Mouse (Mus musculus) bone marrow macrophage, adult 2 months (primary cell): ENCODE results near the gene Iqck.

ENCODE experiments used
- CTCF ChIP-seq: IDR thresholded peaks from 2 replicates; pipeline ENCODE4 v1.5.1; 2012; ENCODE audit warnings: low read depth, mild to moderate bottlenecking, low read length, moderate library complexity
- POLR2A ChIP-seq: IDR thresholded peaks from 2 replicates; pipeline ENCODE4 v1.6.1; 2012; ENCODE audit warnings: mild to moderate bottlenecking, low read depth, low read length, borderline replicate concordance

DNA sequence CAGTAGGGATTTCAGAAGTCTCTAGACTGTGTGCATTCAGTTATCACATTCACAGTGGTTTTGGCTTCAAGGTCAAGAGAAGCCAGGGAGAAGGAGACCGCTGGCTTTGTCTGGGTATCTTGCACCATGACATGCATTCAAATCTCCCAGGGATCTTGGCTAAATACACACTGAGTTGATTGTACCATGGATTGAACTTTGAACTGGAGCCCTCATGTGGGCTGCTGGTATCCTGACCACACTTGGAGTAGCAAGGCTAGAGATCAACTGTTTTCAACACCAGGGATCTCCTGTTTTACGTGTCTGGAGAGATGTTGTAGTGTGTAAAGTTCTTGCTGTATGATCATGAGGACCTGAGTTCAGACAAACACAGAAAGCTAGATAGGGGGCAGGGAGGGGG is 144.3 kb downstream of the Iqck start:
- no peak for TF ChIP-seq CTCF
- TF ChIP-seq POLR2A, result no peak
